Mouse (Mus musculus) heart, embryonic 11.5 days (tissue): ENCODE results near the gene Supt7l. TPM values are rescaled to one million over a fixed set of nuclear protein-coding genes. Genes with fewer than 3 reads are reported as not detected.
"Not testable (repeated sequence)": the region's sequence is repeated elsewhere in the genome, so short reads cannot be mapped to it uniquely, and the experiment has no call there.

Experiments
- ATAC-seq: fragments of 200-750 bp; cut with Nextera tagmentation; replicated peaks from 2 replicates; pipeline ENCODE4 v1.8.0; 2017; ENCODE audit warnings: moderate library complexity; ENCODE audit not compliant: insufficient number of reproducible peaks, low FRiP score, low TSS enrichment
- H3K27ac ChIP-seq: fragments of 300-500 bp; sonication (generic); 2 replicates; pipeline ENCODE4 v1.5.1; 2014; ENCODE audit warnings: mild to moderate bottlenecking, low read depth, low read length
- H3K27me3 ChIP-seq: fragments of 300-500 bp; sonication (generic); 2 replicates; pipeline ENCODE4 v1.6.1; 2014; ENCODE audit warnings: mild to moderate bottlenecking, low read length, mixed read lengths; ENCODE audit not compliant: control insufficient read depth, insufficient read depth
- H3K36me3 ChIP-seq: fragments of 300-500 bp; sonication (generic); 2 replicates; pipeline ENCODE4 v1.6.1; 2014; ENCODE audit warnings: mild to moderate bottlenecking, low read length, moderate library complexity, mixed read lengths; ENCODE audit not compliant: control insufficient read depth, insufficient read depth
- H3K4me1 ChIP-seq: fragments of 300-500 bp; sonication (generic); 2 replicates; pipeline ENCODE4 v1.6.1; 2014; ENCODE audit warnings: low read length; ENCODE audit not compliant: control insufficient read depth, insufficient read depth
- H3K4me2 ChIP-seq: fragments of 300-500 bp; sonication (generic); 2 replicates; pipeline ENCODE4 v1.6.1; 2014; ENCODE audit warnings: mild to moderate bottlenecking, moderate library complexity
- H3K4me3 ChIP-seq: fragments of 300-500 bp; sonication (generic); 2 replicates; pipeline ENCODE4 v1.5.1; 2014; ENCODE audit warnings: low read depth, low read length
- H3K9ac ChIP-seq: fragments of 300-500 bp; sonication (generic); 2 replicates; pipeline ENCODE4 v1.6.1; 2014; ENCODE audit warnings: mild to moderate bottlenecking, low read depth, low read length, moderate library complexity
- H3K9me3 ChIP-seq: fragments of 300-500 bp; sonication (generic); replicated peaks from 2 replicates; pipeline ENCODE4 v1.6.1; 2016; ENCODE audit warnings: low read length; ENCODE audit not compliant: control insufficient read depth
- WGBS: fragments of 180-500 bp; shearing (Covaris S2); extraction: QIAGEN DNeasy Blood & Tissue Kit; methylation state at CpG from one replicate; pipeline ENCODE4 v1.1.7; 2014; ENCODE audit not compliant: insufficient replicate concordance; 5-methylcytosine and 5-hydroxymethylcytosine counted together
- polyA plus RNA-seq: library from polyadenylated mRNA; unstranded; fragments of >200 nt; fragmentation: Nextera tagmentation; extraction: Ambion mirVana; gene quantifications from 2 replicates; pipeline ENCODE4 v1.2.1, GENCODE M21; 2014

Supt7l gene
- polyA plus RNA-seq: 17.0 and 17.1 TPM in 2 replicates

DNA sequence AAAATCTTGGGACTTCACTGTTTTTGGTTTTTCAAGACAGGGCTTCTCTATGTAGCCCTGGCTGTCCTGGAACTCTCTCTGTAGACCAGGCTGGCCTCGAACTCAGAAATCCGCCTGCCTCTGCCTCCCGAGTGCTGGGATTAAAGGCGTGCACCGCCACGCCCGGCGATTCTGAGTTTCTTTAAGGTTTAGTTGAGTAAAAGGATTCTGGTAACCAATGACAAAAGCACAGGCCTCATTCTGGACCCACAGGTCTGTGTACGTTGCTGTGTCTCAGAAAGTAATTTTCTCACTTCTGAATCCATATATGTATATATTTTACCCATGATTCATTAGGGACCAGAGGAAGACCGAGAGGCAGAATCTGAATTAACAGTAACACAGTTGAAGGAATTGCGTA, at the start of gene Supt7l:
Gene Supt7l (minus strand): TSS at position 101 of the 400 bp plus-strand sequence.
- not testable (repeated sequence) for H3K9me3 ChIP-seq, ATAC-seq, H3K27me3 ChIP-seq
- peaks cover 10% of the 10 kb centered on the region; the same call in 1 of the 2 replicates for H3K4me1 ChIP-seq
- peaks cover 13% of the 10 kb centered on the region for H3K36me3 ChIP-seq
- peak within 1 kb of the TSS; percentile 74 for H3K27ac ChIP-seq
- WGBS: 70% methylated on average over 11 of the region's 11 CpGs
- peak within 1 kb of the TSS; percentile 99 for H3K4me3 ChIP-seq
- H3K9ac ChIP-seq: peak within 1 kb of the TSS; percentile 91
- peak within 1 kb of the TSS; percentile 99 for H3K4me2 ChIP-seq

- no peak overlapping the region for H3K4me2 ChIP-seq
- H3K36me3 ChIP-seq: no peaks in the 10 kb centered on the region
- no peak for ATAC-seq
- no peak overlapping the region for H3K27ac ChIP-seq
- no peaks in the 10 kb centered on the region for H3K27me3 ChIP-seq
- no peak overlapping the region for H3K9ac ChIP-seq
- 67% methylated on average over 7 of the region's 7 CpGs for WGBS
- no peak overlapping the region for H3K4me3 ChIP-seq
- no peaks in the 10 kb centered on the region for H3K9me3 ChIP-seq
- peaks cover 5% of the 10 kb centered on the region for H3K4me1 ChIP-seq
Observed at GRCm38 (mm10) chr5:31576539-31576975, 49.0 kb upstream of the Supt7l start.

DNA sequence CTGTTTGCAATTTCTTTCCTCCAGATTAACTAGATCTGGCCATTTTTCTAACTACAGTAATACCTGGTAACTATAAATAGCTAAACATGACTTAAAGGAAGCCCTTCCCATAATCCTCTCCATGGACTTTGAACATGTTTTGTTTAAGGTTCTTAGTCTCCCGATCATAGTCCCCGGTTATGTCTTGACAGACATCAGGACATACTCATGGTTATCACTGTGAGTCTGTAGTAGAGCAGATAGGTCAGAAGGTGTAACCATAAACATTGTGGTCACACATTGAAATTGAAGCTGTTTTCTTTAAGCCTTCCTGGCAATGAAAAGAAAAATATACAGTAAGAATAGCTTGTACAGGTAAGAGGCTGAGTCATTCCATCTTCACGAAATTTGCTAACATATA, 46.1 kb upstream of the Supt7l start:
- 84% methylated on average over 3 of the region's 3 CpGs for WGBS
- Histone ChIP-seq H3K4me3 (no peak overlapping the region), H3K4me1 (peaks cover 21% of the 10 kb centered on the region), H3K4me2 (no peak overlapping the region), H3K9ac (no peak overlapping the region), H3K27me3 (no peaks in the 10 kb centered on the region), H3K9me3 (no peaks in the 10 kb centered on the region), H3K27ac (no peak overlapping the region), H3K36me3 (no peaks in the 10 kb centered on the region)
- ATAC-seq: no peak

GRCm38 (mm10) chr5:31571023-31571608, 43.5 kb upstream of the Supt7l start:
- H3K9ac ChIP-seq: peak overlapping the region; percentile 72
- H3K27ac ChIP-seq: peak overlapping the region; percentile 98
- H3K4me2 ChIP-seq: peak overlapping the region; percentile 61
- no peaks in the 10 kb centered on the region for H3K9me3 ChIP-seq
- WGBS: 4% methylated on average over 20 of the region's 20 CpGs
- peak; percentile 65; the same call in 1 of the 2 replicates for ATAC-seq
- no peaks in the 10 kb centered on the region for H3K36me3 ChIP-seq
- peaks cover 30% of the 10 kb centered on the region for H3K4me1 ChIP-seq
- no peaks in the 10 kb centered on the region for H3K27me3 ChIP-seq
- peak overlapping the region; percentile 30 for H3K4me3 ChIP-seq

DNA sequence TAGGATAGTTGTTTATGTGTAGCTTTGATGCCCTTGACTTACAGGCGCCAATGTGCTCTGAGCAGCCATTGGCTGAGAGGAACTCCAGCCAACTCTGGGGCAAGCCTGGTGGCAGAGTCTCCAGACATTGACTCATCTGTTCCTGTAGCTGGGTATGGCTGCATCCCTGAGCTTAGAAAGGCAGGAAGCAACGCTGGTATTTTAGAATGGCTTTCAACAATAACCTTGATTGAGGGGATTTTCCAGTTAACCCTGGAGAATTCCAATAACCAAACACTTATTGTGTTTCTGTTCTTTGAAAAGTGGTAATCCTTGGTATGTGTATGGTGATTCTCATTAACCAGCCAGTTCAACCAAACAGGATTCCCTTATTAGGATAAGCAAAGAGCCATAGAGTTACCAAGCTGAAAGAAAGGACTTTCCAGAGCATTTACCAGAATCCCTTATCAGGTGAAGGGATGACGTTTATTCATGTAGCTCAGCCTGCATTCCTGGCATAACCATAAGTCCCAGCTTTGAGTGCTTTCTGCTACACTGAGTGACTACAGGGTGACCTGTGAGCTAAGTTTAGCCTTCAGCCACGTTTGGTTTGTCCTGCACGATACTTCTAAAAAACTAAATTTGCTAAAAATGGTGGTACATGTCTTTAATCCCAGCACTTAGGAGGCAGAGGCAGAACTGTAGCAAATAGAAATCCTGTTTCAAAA, 40.5 kb upstream of the Supt7l start:
- Histone ChIP-seq H3K4me1 (peaks cover 41% of the 10 kb centered on the region), H3K4me2 (no peak overlapping the region), H3K9me3 (no peaks in the 10 kb centered on the region), H3K9ac (no peak overlapping the region), H3K36me3 (no peaks in the 10 kb centered on the region), H3K4me3 (no peak overlapping the region), H3K27me3 (no peaks in the 10 kb centered on the region), H3K27ac (peak overlapping the region; percentile 87)
- 39% methylated on average over 5 of the region's 5 CpGs for WGBS
- ATAC-seq: no peak

DNA sequence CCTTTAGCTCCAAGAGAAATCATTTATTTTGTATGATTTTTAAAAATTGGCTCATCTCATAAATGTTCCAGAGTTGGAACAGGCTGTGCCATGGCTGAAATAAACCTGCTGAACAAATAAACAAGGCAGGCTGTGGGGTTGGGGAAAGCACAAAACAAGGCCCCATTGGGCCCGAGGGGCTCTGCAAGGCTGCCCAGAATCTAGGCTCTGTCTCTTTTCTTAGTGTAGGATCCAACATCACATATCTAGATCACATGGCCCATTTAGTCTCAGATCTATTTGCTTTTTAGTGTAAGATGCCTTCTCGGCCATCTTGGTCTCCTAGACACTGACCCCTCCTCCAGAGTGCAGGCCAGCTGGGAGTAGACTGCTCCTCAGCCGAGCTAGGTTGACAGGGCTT, 38.9 kb upstream of the Supt7l start:
- ATAC-seq: no peak
- Histone ChIP-seq H3K9ac (no peak overlapping the region), H3K9me3 (no peaks in the 10 kb centered on the region), H3K4me3 (no peak overlapping the region), H3K4me1 (peaks cover 35% of the 10 kb centered on the region), H3K27me3 (no peaks in the 10 kb centered on the region), H3K4me2 (no peak overlapping the region), H3K36me3 (no peaks in the 10 kb centered on the region), H3K27ac (no peak overlapping the region)
- WGBS: 62% methylated on average over 3 of the region's 3 CpGs

- Histone ChIP-seq H3K36me3 (no peaks in the 10 kb centered on the region), H3K4me1 (peaks cover 31% of the 10 kb centered on the region)
Observed at GRCm38 (mm10) chr5:31566026-31566425, 38.4 kb upstream of the Supt7l start.

DNA sequence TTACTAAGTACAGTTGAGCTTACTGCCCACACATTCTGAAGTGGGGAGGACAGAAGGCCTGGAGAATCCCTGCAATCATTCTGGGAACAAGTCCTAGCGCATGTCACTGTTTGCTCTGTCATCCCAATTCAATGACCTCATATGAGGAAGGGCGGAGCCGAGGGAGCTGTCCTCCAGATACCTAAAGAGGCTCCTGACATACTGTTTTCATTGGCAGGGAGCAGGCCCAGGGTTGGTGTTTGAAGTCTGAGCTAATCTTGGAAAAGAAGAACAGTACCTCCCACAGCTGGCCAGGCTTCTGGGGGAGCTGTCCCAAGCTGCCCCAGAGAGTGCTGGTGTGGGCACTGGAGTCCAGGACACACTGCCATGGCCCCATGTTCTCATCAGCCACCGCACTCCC, 37.4 kb upstream of the Supt7l start:
- Histone ChIP-seq H3K9ac (no peak overlapping the region), H3K27ac (0 out of 2 replicates have a peak overlapping the region, but pooled peaks have one; percentile 32), H3K9me3 (no peaks in the 10 kb centered on the region), H3K4me2 (no peak overlapping the region), H3K36me3 (no peaks in the 10 kb centered on the region), H3K27me3 (no peaks in the 10 kb centered on the region), H3K4me1 (peaks cover 23% of the 10 kb centered on the region), H3K4me3 (no peak overlapping the region)
- WGBS: 54% methylated on average over 4 of the region's 4 CpGs
- no peak; the same call in 1 of the 2 replicates for ATAC-seq

More at GRCm38 (mm10) chr5:31566026-31566425, 38.4 kb upstream of the Supt7l start:
- Histone ChIP-seq H3K4me2 (no peak overlapping the region), H3K4me3 (no peak overlapping the region), H3K27ac (no peak overlapping the region), H3K9ac (no peak overlapping the region), H3K9me3 (no peaks in the 10 kb centered on the region), H3K27me3 (no peaks in the 10 kb centered on the region)
- ATAC-seq: no peak
- 88% methylated on average over 7 of the region's 7 CpGs for WGBS
